Mouse (Mus musculus) heart, embryonic 11.5 days (tissue): ENCODE results near the gene Wdr24. TPM values are rescaled to one million over a fixed set of nuclear protein-coding genes. Genes with fewer than 3 reads are reported as not detected.
A peak's percentile ranks its signal among the peaks of the same experiment; 100 is the strongest.

Source experiments
- ATAC-seq: fragments of 200-750 bp; cut with Nextera tagmentation; replicated peaks from 2 replicates; pipeline ENCODE4 v1.8.0; 2017; ENCODE audit warnings: moderate library complexity; ENCODE audit not compliant: insufficient number of reproducible peaks, low FRiP score, low TSS enrichment
- H3K27ac ChIP-seq: fragments of 300-500 bp; sonication (generic); 2 replicates; pipeline ENCODE4 v1.5.1; 2014; ENCODE audit warnings: mild to moderate bottlenecking, low read depth, low read length
- H3K27me3 ChIP-seq: fragments of 300-500 bp; sonication (generic); 2 replicates; pipeline ENCODE4 v1.6.1; 2014; ENCODE audit warnings: mild to moderate bottlenecking, low read length, mixed read lengths; ENCODE audit not compliant: control insufficient read depth, insufficient read depth
- H3K36me3 ChIP-seq: fragments of 300-500 bp; sonication (generic); 2 replicates; pipeline ENCODE4 v1.6.1; 2014; ENCODE audit warnings: mild to moderate bottlenecking, low read length, moderate library complexity, mixed read lengths; ENCODE audit not compliant: control insufficient read depth, insufficient read depth
- H3K4me1 ChIP-seq: fragments of 300-500 bp; sonication (generic); 2 replicates; pipeline ENCODE4 v1.6.1; 2014; ENCODE audit warnings: low read length; ENCODE audit not compliant: control insufficient read depth, insufficient read depth
- H3K4me2 ChIP-seq: fragments of 300-500 bp; sonication (generic); 2 replicates; pipeline ENCODE4 v1.6.1; 2014; ENCODE audit warnings: mild to moderate bottlenecking, moderate library complexity
- H3K4me3 ChIP-seq: fragments of 300-500 bp; sonication (generic); 2 replicates; pipeline ENCODE4 v1.5.1; 2014; ENCODE audit warnings: low read depth, low read length
- H3K9ac ChIP-seq: fragments of 300-500 bp; sonication (generic); 2 replicates; pipeline ENCODE4 v1.6.1; 2014; ENCODE audit warnings: mild to moderate bottlenecking, low read depth, low read length, moderate library complexity
- H3K9me3 ChIP-seq: fragments of 300-500 bp; sonication (generic); replicated peaks from 2 replicates; pipeline ENCODE4 v1.6.1; 2016; ENCODE audit warnings: low read length; ENCODE audit not compliant: control insufficient read depth
- WGBS: fragments of 180-500 bp; shearing (Covaris S2); extraction: QIAGEN DNeasy Blood & Tissue Kit; methylation state at CpG from one replicate; pipeline ENCODE4 v1.1.7; 2014; ENCODE audit not compliant: insufficient replicate concordance; 5-methylcytosine and 5-hydroxymethylcytosine counted together
- polyA plus RNA-seq: library from polyadenylated mRNA; unstranded; fragments of >200 nt; fragmentation: Nextera tagmentation; extraction: Ambion mirVana; gene quantifications from 2 replicates; pipeline ENCODE4 v1.2.1, GENCODE M21; 2014

Gene Wdr24
- polyA plus RNA-seq, 1 experiment from 2014 or later = 14.4 TPM

DNA sequence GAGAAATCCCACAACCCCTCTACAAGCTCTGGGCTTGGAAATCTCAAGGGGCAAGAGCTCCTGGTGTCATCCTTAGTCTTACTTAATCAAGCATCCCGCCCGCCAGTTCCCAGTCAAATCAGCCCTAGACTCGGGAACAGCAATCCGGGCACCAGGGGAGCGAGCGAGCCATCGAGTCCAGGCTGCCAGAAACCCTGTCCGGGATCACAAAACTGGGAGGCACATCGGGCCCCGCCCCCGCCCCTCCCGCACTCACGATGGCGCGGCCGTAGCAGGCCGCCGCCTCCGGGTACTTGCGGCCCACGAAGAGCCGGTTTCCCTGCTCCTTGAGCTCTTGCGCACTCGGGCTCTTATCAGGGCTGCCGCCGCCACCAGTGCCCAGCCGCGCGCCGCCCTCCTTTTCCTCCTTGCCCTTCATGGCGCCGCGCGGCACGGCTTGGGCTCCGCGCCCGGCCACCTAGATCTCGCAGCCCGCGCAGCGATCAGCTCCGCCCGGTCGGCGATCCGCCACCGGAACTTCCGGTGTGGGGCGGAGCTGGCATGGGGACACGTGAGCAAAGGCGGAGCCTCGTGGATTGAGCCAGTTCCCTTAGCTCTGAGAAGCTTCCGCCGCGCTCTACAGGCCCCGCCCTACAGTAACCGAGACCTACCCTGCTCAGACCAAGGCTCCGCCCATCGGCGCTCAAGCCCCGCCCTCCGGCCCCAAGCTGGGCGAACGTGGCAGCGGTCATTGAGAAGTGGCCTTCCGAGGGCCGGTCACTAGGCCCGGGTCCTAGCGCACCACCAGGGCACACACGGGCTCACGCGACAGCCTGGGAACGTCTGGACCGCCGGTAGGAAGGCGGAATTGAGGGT, 9.2 kb downstream of the Wdr24 start:
- Histone ChIP-seq H3K36me3 (peaks cover 20% of the 10 kb centered on the region), H3K4me2 (peak overlapping the region; percentile 98), H3K9ac (peak overlapping the region; percentile 92), H3K9me3 (no peaks in the 10 kb centered on the region), H3K4me1 (peaks cover 71% of the 10 kb centered on the region), H3K27ac (peak overlapping the region; percentile 99), H3K4me3 (peak overlapping the region; percentile 88), H3K27me3 (no peaks in the 10 kb centered on the region)
- ATAC-seq = peak; percentile 91
- WGBS = under 1% methylated on average over 61 of the region's 77 CpGs

- Histone ChIP-seq H3K4me1 (peaks cover 73% of the 10 kb centered on the region), H3K36me3 (peaks cover 19% of the 10 kb centered on the region), H3K27ac (peak within 1 kb of the TSS; percentile 99), H3K9me3 (no peaks in the 10 kb centered on the region), H3K4me3 (peak within 1 kb of the TSS; percentile 88), H3K4me2 (peak within 1 kb of the TSS; percentile 98), H3K27me3 (no peaks in the 10 kb centered on the region), H3K9ac (peak within 1 kb of the TSS; percentile 92)
- peak; percentile 73 for ATAC-seq
- WGBS = under 1% methylated on average over 24 of the region's 24 CpGs
These were observed 9.8 kb downstream of the Wdr24 start, which contains the start of gene Stub1 for GRCm38 (mm10) chr17:25833291-25833663. Gene Stub1, minus strand, starts transcription at chr17:25833404.

GRCm38 (mm10) chr17:25833961-25834594, 10.7 kb downstream of the Wdr24 start:
- no peak for ATAC-seq
- H3K36me3 ChIP-seq = peaks cover 22% of the 10 kb centered on the region
- WGBS = 39% methylated on average over 6 of the region's 6 CpGs
- H3K9me3 ChIP-seq = no peaks in the 10 kb centered on the region
- H3K4me3 ChIP-seq = peak overlapping the region; percentile 88
- peak overlapping the region; percentile 98 for H3K4me2 ChIP-seq
- no peaks in the 10 kb centered on the region for H3K27me3 ChIP-seq
- peaks cover 69% of the 10 kb centered on the region for H3K4me1 ChIP-seq
- H3K27ac ChIP-seq = peak overlapping the region; percentile 99
- peak overlapping the region; percentile 92 for H3K9ac ChIP-seq

DNA sequence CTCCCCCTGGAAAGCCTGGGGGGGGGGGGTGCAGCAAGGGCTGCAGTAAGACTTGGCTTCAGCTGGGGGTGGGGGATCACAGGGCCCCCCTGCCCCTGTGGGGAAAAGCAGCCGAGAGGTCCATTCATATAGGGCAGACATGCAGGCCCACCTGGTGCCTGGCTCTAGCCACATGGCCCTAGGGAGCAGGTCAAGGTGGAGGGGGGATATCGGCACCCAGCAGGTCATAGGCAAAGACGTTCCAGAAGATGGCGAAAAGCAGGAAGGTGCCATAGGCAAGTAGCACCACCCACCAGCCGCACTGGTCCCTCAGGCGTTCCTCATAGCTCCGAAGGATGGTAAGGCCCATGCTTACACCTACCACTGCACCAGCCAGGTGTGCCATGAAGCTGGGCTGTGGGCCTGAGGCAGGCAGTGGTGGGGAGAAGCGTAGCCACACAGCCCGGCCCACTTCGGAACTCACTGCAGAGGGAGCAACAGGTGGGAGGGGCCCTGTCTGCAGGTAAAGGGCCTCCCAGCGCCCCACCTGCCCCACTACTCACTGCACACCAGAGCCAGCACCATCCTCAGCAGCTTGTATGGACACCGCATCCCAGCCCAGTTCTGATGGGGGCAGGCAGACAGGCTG, 11.3 kb downstream of the Wdr24 start:
- 90% methylated on average over 12 of the region's 12 CpGs for WGBS
- H3K9me3 ChIP-seq = no peaks in the 10 kb centered on the region
- H3K36me3 ChIP-seq = peaks cover 27% of the 10 kb centered on the region
- H3K27ac ChIP-seq = peak overlapping the region; percentile 99; the same call in 1 of the 2 replicates
- no peak for ATAC-seq
- H3K27me3 ChIP-seq = no peaks in the 10 kb centered on the region
- H3K4me1 ChIP-seq = peaks cover 66% of the 10 kb centered on the region
- peak overlapping the region; percentile 92 for H3K9ac ChIP-seq
- H3K4me3 ChIP-seq = peak overlapping the region; percentile 88
- peak overlapping the region; percentile 98 for H3K4me2 ChIP-seq

- Histone ChIP-seq H3K4me1 (peaks cover 60% of the 10 kb centered on the region), H3K27ac (no peak overlapping the region), H3K9me3 (no peaks in the 10 kb centered on the region), H3K27me3 (no peaks in the 10 kb centered on the region), H3K36me3 (peaks cover 28% of the 10 kb centered on the region), H3K9ac (no peak overlapping the region), H3K4me3 (peak overlapping the region; percentile 88; the same call in 1 of the 2 replicates), H3K4me2 (peak overlapping the region; percentile 98)
- 92% methylated on average over 7 of the region's 7 CpGs for WGBS
- ATAC-seq = no peak
These were observed 11.9 kb downstream of the Wdr24 start for GRCm38 (mm10) chr17:25835301-25835700.

- H3K4me1 ChIP-seq = peaks cover 56% of the 10 kb centered on the region
These were observed 12.4 kb downstream of the Wdr24 start for GRCm38 (mm10) chr17:25835816-25836215.

DNA sequence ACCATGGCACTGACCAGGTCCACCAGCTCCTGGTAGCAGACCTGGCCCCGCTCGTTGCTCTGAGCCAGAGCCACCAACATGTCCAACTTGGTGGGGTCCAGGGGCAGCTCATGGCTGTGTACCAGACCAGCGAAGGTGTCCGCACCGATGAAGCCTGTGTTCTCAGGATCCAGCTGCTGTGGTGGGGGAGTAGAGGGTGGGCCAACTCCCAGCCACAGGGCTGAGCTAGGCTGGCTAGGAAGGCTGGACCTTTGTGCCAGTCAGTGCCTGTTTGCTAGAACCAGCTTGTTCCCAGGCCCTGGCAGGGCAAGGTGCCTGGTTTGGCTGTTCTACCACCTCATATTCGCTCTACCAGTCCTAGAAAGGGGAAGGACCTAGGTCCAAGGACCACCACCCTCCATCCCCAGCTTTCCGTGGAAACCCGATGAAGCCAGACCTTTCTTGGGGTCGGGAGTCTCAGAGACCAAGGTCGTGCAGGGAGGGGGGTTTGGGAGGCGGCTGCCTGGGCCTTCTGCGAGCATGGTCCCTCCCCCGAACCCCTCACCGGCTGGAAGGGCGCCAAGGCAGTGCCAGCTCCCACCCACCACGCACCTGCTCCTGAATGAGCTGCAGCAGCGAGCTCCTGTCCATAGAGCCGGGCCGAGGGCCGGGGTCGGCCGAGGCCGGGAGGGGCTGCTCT, 13.1 kb downstream of the Wdr24 start:
- Histone ChIP-seq H3K4me2 (peak overlapping the region; percentile 86), H3K9ac (peak overlapping the region; percentile 73), H3K4me3 (peak overlapping the region; percentile 44), H3K27ac (peak overlapping the region; percentile 69), H3K4me1 (peaks cover 50% of the 10 kb centered on the region), H3K9me3 (no peaks in the 10 kb centered on the region), H3K27me3 (no peaks in the 10 kb centered on the region), H3K36me3 (peaks cover 29% of the 10 kb centered on the region)
- 23% methylated on average over 23 of the region's 23 CpGs for WGBS
- ATAC-seq = no peak

More at GRCm38 (mm10) chr17:25835816-25836215, 12.4 kb downstream of the Wdr24 start:
- Histone ChIP-seq H3K9ac (peak overlapping the region; percentile 73), H3K4me2 (peak overlapping the region; percentile 86), H3K36me3 (peaks cover 28% of the 10 kb centered on the region), H3K9me3 (no peaks in the 10 kb centered on the region), H3K4me3 (no peak overlapping the region), H3K27ac (no peak overlapping the region), H3K27me3 (no peaks in the 10 kb centered on the region)
- 88% methylated on average over 16 of the region's 16 CpGs for WGBS
- no peak for ATAC-seq

- Histone ChIP-seq H3K27ac (peak within 1 kb of the TSS; percentile 69), H3K4me2 (peak within 1 kb of the TSS; percentile 86), H3K4me1 (peaks cover 45% of the 10 kb centered on the region), H3K9me3 (no peaks in the 10 kb centered on the region), H3K9ac (peak within 1 kb of the TSS; percentile 73), H3K4me3 (peak within 1 kb of the TSS; percentile 44), H3K36me3 (peaks cover 33% of the 10 kb centered on the region), H3K27me3 (no peaks in the 10 kb centered on the region)
- 3% methylated on average over 29 of the region's 29 CpGs for WGBS
- ATAC-seq = 0 out of 2 replicates have a peak, but pooled peaks have one; percentile 12
These were observed 13.6 kb downstream of the Wdr24 start, which contains the start of gene Rhbdl1 for GRCm38 (mm10) chr17:25837076-25837410. Gene Rhbdl1, minus strand, starts transcription at chr17:25837295.
